Mouse (Mus musculus) mesoderm, embryonic 11.5 days (tissue): ENCODE measurements around the gene Atp6v0a1.
A peak's percentile ranks its signal among the peaks of the same experiment; 100 is the strongest.

Source experiments
- DNase-seq: peaks from one replicate; pipeline ENCODE4 v3.0.0-alpha.2; 2012; ENCODE audit warnings: low read depth, low spot score

Gene Atp6v0a1

GRCm38 (mm10) chr11:101009046-101009887 is at the start of gene Atp6v0a1:
Gene Atp6v0a1, plus strand, starts transcription at chr11:101009452.
- DNase-seq, result peak; percentile 97

DNA sequence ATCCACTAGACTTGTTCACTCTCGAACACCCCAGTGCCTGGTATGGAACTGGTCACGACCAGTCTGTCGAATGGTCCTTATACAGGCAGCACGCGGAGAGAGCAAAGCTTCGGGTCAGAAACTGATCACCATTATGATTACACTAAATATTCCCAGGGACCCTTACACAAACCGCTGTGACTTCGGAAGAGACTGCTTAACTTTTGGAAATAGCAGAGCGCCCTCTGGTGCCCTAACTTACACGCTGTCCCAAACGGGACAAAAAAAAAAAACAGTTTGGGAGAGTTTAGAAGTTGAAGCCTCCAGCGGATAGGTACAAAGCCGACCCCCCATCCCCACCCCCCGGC is 49.8 kb upstream of the Atp6v0a1 start:
- DNase-seq, result peak; percentile 80

DNA sequence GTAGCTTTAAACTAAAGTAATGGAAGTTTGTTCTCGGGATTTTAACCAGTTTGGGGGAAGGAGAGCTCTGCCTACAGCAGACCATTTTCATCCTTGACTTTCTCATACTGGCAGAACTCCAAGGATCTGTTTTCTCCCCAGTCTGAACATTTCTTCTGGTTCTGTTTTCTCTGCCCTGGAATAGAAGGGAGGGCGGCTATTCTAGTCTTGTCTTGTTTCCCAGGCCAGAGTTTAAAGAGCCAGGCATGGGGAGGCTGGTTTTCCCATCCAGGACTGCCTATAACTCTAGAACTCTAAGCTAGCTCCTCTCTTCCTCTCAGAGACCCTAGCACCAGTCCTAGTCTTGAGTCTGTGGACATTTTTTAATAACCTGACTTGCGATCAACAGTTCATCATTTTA is 49.4 kb upstream of the Atp6v0a1 start:
- no peak for DNase-seq

GRCm38 (mm10) chr11:100960540-100960939 is 48.7 kb upstream of the Atp6v0a1 start:
- no peak for DNase-seq

- DNase-seq, result no peak
These were observed 46.8 kb upstream of the Atp6v0a1 start for GRCm38 (mm10) chr11:100962371-100962911.

GRCm38 (mm10) chr11:100963647-100964046 is 45.6 kb upstream of the Atp6v0a1 start:
- DNase-seq, result no peak

- DNase-seq, result no peak
These were observed 45.1 kb upstream of the Atp6v0a1 start for GRCm38 (mm10) chr11:100964180-100964579.

GRCm38 (mm10) chr11:100964901-100965542 is 44.2 kb upstream of the Atp6v0a1 start:
- no peak for DNase-seq

DNA sequence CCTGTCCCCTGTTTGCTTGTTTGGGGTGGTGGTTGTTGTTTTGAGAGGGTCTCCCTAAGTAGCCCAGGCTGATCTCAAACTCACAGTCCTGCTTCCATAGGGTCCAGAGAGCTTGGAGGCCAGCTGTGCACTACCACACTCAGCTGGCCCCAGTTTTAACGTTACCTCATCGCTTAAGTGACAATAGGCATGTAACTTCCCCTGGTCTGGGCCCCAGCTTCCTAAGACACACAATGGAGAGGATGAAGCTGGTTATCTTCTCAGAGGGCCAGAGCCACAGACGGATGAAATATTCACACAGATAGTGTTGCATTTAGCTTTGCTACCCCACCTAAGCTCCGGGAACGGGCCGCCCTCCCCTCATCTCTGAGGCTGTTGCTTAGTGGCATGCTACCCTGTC is 43.5 kb upstream of the Atp6v0a1 start:
- DNase-seq, result no peak

DNA sequence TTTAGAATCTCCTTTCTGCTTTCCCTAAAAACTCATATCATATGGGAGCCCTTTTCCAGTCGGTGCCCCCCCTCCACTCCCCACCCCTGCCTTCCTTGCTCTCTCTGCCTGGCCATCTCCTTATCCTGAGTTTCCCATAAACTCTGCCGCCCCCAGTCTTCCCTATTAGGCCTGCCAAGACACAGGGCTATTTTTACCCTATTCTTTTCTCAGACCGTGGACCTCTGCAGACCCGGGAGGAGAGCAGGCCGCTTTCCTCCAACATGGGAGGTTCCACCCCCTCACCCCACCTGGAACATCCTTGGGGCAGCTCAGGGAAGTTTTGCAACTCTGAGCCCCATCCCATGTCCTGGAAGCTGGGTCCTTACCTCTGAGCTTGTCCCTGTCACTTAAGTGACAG is 41.9 kb upstream of the Atp6v0a1 start:
- DNase-seq, result no peak

DNA sequence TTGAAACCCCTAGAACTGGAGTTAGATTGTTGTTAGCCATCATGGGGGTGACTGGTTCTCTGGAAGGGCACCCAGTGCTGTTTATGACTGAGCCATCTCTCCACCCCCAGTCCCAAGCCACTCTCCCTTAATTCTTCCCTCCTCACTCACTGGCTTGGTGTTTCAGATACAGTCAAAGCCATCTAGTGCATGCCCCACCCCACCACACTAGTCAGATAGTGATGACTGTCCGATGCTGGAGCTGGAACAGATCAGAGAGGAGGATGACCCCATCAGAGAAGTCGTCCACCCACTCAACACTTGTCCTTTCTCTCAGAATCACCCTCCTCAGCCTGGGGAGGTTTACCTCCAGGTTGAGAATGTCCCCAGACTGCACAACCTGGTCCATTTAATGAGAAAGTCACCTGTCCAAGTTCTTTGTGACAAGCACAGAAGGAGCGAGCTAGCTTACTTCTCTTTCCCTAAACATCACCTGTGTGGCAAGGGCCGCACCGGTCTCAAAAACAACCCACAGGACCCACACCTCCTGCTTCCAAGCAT is 41.3 kb upstream of the Atp6v0a1 start:
- no peak for DNase-seq

GRCm38 (mm10) chr11:100968501-100968900 is 40.8 kb upstream of the Atp6v0a1 start:
- DNase-seq, result no peak

GRCm38 (mm10) chr11:100969189-100969743 is 40.0 kb upstream of the Atp6v0a1 start:
- DNase-seq, result no peak

GRCm38 (mm10) chr11:100969744-100970556 is 39.3 kb upstream of the Atp6v0a1 start:
- no peak for DNase-seq

DNA sequence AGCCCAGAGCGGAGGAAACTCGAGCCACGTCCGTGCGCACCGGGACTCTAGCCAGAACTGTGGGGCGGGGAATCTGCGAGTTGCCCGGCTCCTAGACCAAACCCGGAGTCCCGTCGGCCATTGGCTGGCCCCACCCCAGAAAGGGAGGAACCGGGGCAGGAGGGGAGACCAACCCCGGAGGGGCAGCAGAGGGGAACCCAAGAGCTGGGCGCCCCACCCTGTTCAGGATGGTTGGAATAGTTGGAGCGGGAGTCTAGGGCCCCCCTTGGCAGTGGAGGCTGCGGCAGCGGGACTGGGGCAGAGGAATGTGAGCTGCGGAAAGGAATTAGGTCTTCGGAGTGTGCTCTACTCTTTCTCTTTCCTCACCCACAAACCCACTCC is 38.7 kb upstream of the Atp6v0a1 start, which contains the start of gene Cavin1:
Gene Cavin1, minus strand, starts transcription at position 331 of the 381 bp plus-strand sequence.
- peak; percentile 59 for DNase-seq

GRCm38 (mm10) chr11:100971455-100971854 is 37.8 kb upstream of the Atp6v0a1 start:
- DNase-seq, result no peak

GRCm38 (mm10) chr11:100973245-100973644 is 36.0 kb upstream of the Atp6v0a1 start:
- DNase-seq, result no peak

DNA sequence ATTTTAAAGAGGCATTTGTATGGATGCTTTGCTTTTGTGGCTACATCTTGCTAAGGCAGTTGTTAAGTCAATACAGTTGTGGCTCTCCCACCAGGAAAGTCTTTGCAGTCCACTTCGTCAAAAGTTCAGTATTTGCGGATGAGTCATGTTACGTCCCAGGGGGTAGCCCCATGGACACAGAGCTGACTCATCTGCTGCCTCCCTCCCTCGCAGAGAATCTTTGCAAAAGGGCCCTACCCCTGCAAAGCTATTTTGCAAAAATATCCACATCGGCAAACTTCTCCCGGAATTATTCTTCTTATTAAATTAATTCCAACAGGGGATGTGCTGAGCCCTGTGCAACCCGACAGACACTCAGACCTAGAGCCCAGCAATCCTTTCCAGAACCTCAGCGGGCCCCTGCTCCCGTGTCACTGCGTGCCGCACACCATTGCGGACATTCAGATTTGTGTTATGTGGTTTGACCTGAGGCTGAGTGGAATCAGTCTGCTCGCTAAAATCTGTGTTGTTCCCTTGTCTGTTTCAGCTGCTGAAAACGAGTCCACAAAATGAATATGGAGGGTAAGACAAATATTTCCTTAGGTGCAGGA is 34.8 kb upstream of the Atp6v0a1 start:
- DNase-seq, result no peak

- DNase-seq, result no peak
These were observed 34.0 kb upstream of the Atp6v0a1 start for GRCm38 (mm10) chr11:100975241-100975640.

GRCm38 (mm10) chr11:100979887-100980286 is 29.4 kb upstream of the Atp6v0a1 start:
- DNase-seq, result no peak

GRCm38 (mm10) chr11:100980438-100980837 is 28.8 kb upstream of the Atp6v0a1 start:
- no peak for DNase-seq
